Mouse (Mus musculus): ENCODE measurements around the gene Pald1.

- TF ChIP-seq USF1 (IDR thresholded peaks at IDR 0.05; ENCODE audit: low read depth) (no peak), CTCF (IDR thresholded peaks at IDR 0.05; ENCODE audit: control insufficient read depth, insufficient read depth, insufficient read length) (no peak), MAX (IDR thresholded peaks at IDR 0.05) (no peak), CEBPB (IDR thresholded peaks at IDR 0.05; ENCODE audit: low read depth) (no peak), MYOD1 (IDR thresholded peaks at IDR 0.05; ENCODE audit: control insufficient read depth, insufficient read length, low read depth) (no peak), MYOG (IDR thresholded peaks at IDR 0.05; ENCODE audit: control insufficient read depth, extremely low read depth, insufficient read length) (no peak)
Measured at GRCm38 (mm10) chr10:61290479-61290878, 92.9 kb downstream of the Pald1 start.
